Mouse (Mus musculus) hindbrain, embryonic 11.5 days (tissue): ENCODE measurements around the gene Akain1. TPM values are rescaled to one million over a fixed set of nuclear protein-coding genes. Genes with fewer than 3 reads are reported as not detected.

ENCODE experiments used
- ATAC-seq: fragments of 200-750 bp; cut with Nextera tagmentation; 2 replicates; pipeline ENCODE4 v1.8.0; 2017; ENCODE audit warnings: mild to moderate bottlenecking, moderate TSS enrichment, moderate library complexity; ENCODE audit not compliant: low FRiP score
- DNase-seq: peaks from one replicate; pipeline ENCODE4 v3.0.0-alpha.2; 2015; ENCODE audit warnings: low spot score
- H3K27ac ChIP-seq: fragments of 300-500 bp; sonication (generic); 2 replicates; pipeline ENCODE4 v1.5.1; 2014; ENCODE audit warnings: mild to moderate bottlenecking, low read depth, low read length
- H3K27me3 ChIP-seq: fragments of 300-500 bp; sonication (generic); 2 replicates; pipeline ENCODE4 v1.6.1; 2014; ENCODE audit warnings: mild to moderate bottlenecking, low read length, moderate library complexity, mixed read lengths; ENCODE audit not compliant: control insufficient read depth, insufficient read depth
- H3K36me3 ChIP-seq: fragments of 300-500 bp; sonication (generic); 2 replicates; pipeline ENCODE4 v1.6.1; 2014; ENCODE audit warnings: mild to moderate bottlenecking, low read length, moderate library complexity, mixed read lengths; ENCODE audit not compliant: control insufficient read depth, insufficient read depth
- H3K4me1 ChIP-seq: fragments of 300-500 bp; sonication (generic); replicated peaks from 2 replicates; pipeline ENCODE4 v1.6.1; 2014; ENCODE audit warnings: low read length, mixed read lengths; ENCODE audit not compliant: control insufficient read depth, insufficient read depth
- H3K4me2 ChIP-seq: fragments of 300-500 bp; sonication (generic); replicated peaks from 2 replicates; pipeline ENCODE4 v1.6.1; 2014; ENCODE audit warnings: mild to moderate bottlenecking, low read depth, low read length
- H3K4me3 ChIP-seq: fragments of 300-500 bp; sonication (generic); 2 replicates; pipeline ENCODE4 v1.5.1; 2014; ENCODE audit warnings: low read depth, low read length
- H3K9ac ChIP-seq: fragments of 300-500 bp; sonication (generic); 2 replicates; pipeline ENCODE4 v1.6.1; 2014; ENCODE audit warnings: low read depth, low read length
- H3K9me3 ChIP-seq: fragments of 300-500 bp; sonication (generic); 2 replicates; pipeline ENCODE4 v1.6.1; 2016; ENCODE audit warnings: low read length; ENCODE audit not compliant: control insufficient read depth
- WGBS: fragments of 180-500 bp; shearing (Covaris S2); extraction: QIAGEN DNeasy Blood & Tissue Kit; methylation state at CpG from one replicate; pipeline ENCODE4 v1.1.7; 2014; 5-methylcytosine and 5-hydroxymethylcytosine counted together
- polyA plus RNA-seq: library from polyadenylated mRNA; unstranded; fragments of >200 nt; fragmentation: Nextera tagmentation; extraction: Ambion mirVana; gene quantifications from 2 replicates; pipeline ENCODE4 v1.2.1, GENCODE M21; 2014

The Akain1 gene
- polyA plus RNA-seq, 1 experiment from 2014 or later, result not detected

- H3K4me2 ChIP-seq, result no peak overlapping the region
- DNase-seq, result no peak
- no peaks in the 10 kb centered on the region for H3K27me3 ChIP-seq
- no peaks in the 10 kb centered on the region for H3K36me3 ChIP-seq
- no peak overlapping the region for H3K27ac ChIP-seq
- ATAC-seq, result no peak
- H3K4me3 ChIP-seq, result no peak overlapping the region
- WGBS, result 73% methylated on average over 9 of the region's 9 CpGs
- no peaks in the 10 kb centered on the region; the same call in 1 of the 2 replicates for H3K4me1 ChIP-seq
- H3K9ac ChIP-seq, result no peak overlapping the region
- no peaks in the 10 kb centered on the region for H3K9me3 ChIP-seq
These were observed 33.3 kb downstream of the Akain1 start for GRCm38 (mm10) chr17:69472401-69472800.

- Histone ChIP-seq H3K27ac (no peak overlapping the region), H3K27me3 (no peaks in the 10 kb centered on the region), H3K4me1 (no peaks in the 10 kb centered on the region; the same call in 1 of the 2 replicates), H3K9me3 (no peaks in the 10 kb centered on the region), H3K4me3 (no peak overlapping the region), H3K4me2 (no peak overlapping the region), H3K9ac (no peak overlapping the region), H3K36me3 (no peaks in the 10 kb centered on the region)
- ATAC-seq (no peak), DNase-seq (no peak)
- WGBS, result 82% methylated on average over 4 of the region's 4 CpGs
These were observed 35.0 kb downstream of the Akain1 start for GRCm38 (mm10) chr17:69474084-69474483.

- no peaks in the 10 kb centered on the region; the same call in 1 of the 2 replicates for H3K4me1 ChIP-seq
- H3K9me3 ChIP-seq, result no peaks in the 10 kb centered on the region
- DNase-seq (peak; percentile 90), ATAC-seq (peak; percentile 90)
- H3K36me3 ChIP-seq, result no peaks in the 10 kb centered on the region
- H3K4me2 ChIP-seq, result peak overlapping the region; percentile 51
- H3K27me3 ChIP-seq, result no peaks in the 10 kb centered on the region
- WGBS, result 2% methylated on average over 20 of the region's 20 CpGs
- H3K27ac ChIP-seq, result no peak overlapping the region
- H3K4me3 ChIP-seq, result peak overlapping the region; percentile 36
- H3K9ac ChIP-seq, result peak overlapping the region; percentile 60; the same call in 1 of the 2 replicates
These were observed 36.3 kb downstream of the Akain1 start for GRCm38 (mm10) chr17:69475423-69475822.

- H3K9ac ChIP-seq, result no peak overlapping the region
- WGBS, result 22% methylated on average over 2 of the region's 2 CpGs
- no peak for ATAC-seq
- no peaks in the 10 kb centered on the region for H3K9me3 ChIP-seq
- no peaks in the 10 kb centered on the region; the same call in 1 of the 2 replicates for H3K4me1 ChIP-seq
- no peaks in the 10 kb centered on the region for H3K36me3 ChIP-seq
- H3K4me3 ChIP-seq, result no peak overlapping the region
- H3K27ac ChIP-seq, result no peak overlapping the region
- H3K4me2 ChIP-seq, result no peak overlapping the region
- DNase-seq, result peak; percentile 12
- H3K27me3 ChIP-seq, result no peaks in the 10 kb centered on the region
These were observed 38.4 kb downstream of the Akain1 start for GRCm38 (mm10) chr17:69477526-69477925.

- no peaks in the 10 kb centered on the region for H3K27me3 ChIP-seq
- H3K4me1 ChIP-seq, result no peaks in the 10 kb centered on the region; the same call in 1 of the 2 replicates
- H3K27ac ChIP-seq, result no peak overlapping the region
- ATAC-seq, result no peak
- 80% methylated on average over 4 of the region's 4 CpGs for WGBS
- H3K9me3 ChIP-seq, result no peaks in the 10 kb centered on the region
- H3K9ac ChIP-seq, result no peak overlapping the region
- H3K36me3 ChIP-seq, result no peaks in the 10 kb centered on the region
- H3K4me3 ChIP-seq, result no peak overlapping the region
- no peak overlapping the region for H3K4me2 ChIP-seq
- no peak for DNase-seq
These were observed 40.1 kb downstream of the Akain1 start for GRCm38 (mm10) chr17:69479261-69479660.

GRCm38 (mm10) chr17:69487116-69487515 lies 48.0 kb downstream of the Akain1 start:
- ATAC-seq (no peak), DNase-seq (no peak)
- 90% methylated on average over 12 of the region's 12 CpGs for WGBS
- Histone ChIP-seq H3K27ac (no peak overlapping the region), H3K9ac (no peak overlapping the region), H3K27me3 (no peaks in the 10 kb centered on the region), H3K4me3 (no peak overlapping the region), H3K36me3 (no peaks in the 10 kb centered on the region), H3K4me1 (no peaks in the 10 kb centered on the region), H3K4me2 (no peak overlapping the region), H3K9me3 (no peaks in the 10 kb centered on the region)

- no peak overlapping the region for H3K4me2 ChIP-seq
- no peak overlapping the region for H3K27ac ChIP-seq
- H3K9me3 ChIP-seq, result no peaks in the 10 kb centered on the region
- 96% methylated on average over 6 of the region's 6 CpGs for WGBS
- DNase-seq (no peak), ATAC-seq (no peak)
- H3K27me3 ChIP-seq, result no peaks in the 10 kb centered on the region
- H3K4me1 ChIP-seq, result no peaks in the 10 kb centered on the region
- H3K9ac ChIP-seq, result no peak overlapping the region
- no peaks in the 10 kb centered on the region for H3K36me3 ChIP-seq
- H3K4me3 ChIP-seq, result no peak overlapping the region
These were observed 48.8 kb downstream of the Akain1 start for GRCm38 (mm10) chr17:69487884-69488283.

- 93% methylated on average over 5 of the region's 5 CpGs for whole genome bisulfite sequencing
- no peak for ATAC-seq
- no peak for DNase-seq
- Histone ChIP-seq H3K27me3 (no peaks in the 10 kb centered on the region), H3K9me3 (no peaks in the 10 kb centered on the region), H3K4me2 (no peak overlapping the region), H3K4me3 (no peak overlapping the region), H3K4me1 (no peaks in the 10 kb centered on the region), H3K27ac (no peak overlapping the region), H3K36me3 (no peaks in the 10 kb centered on the region), H3K9ac (no peak overlapping the region)
These were observed 49.7 kb downstream of the Akain1 start for GRCm38 (mm10) chr17:69488826-69489225.

GRCm38 (mm10) chr17:69492368-69492767 lies 53.2 kb downstream of the Akain1 start:
- no peaks in the 10 kb centered on the region for H3K4me1 ChIP-seq
- 69% methylated on average over 6 of the region's 6 CpGs for WGBS

More at GRCm38 (mm10) chr17:69492368-69492767, 53.2 kb downstream of the Akain1 start:
- H3K4me3 ChIP-seq, result no peak overlapping the region
- H3K9me3 ChIP-seq, result no peaks in the 10 kb centered on the region
- no peak overlapping the region for H3K9ac ChIP-seq
- DNase-seq (no peak), ATAC-seq (no peak)
- H3K27ac ChIP-seq, result no peak overlapping the region
- no peaks in the 10 kb centered on the region for H3K36me3 ChIP-seq
- no peak overlapping the region for H3K4me2 ChIP-seq
- H3K27me3 ChIP-seq, result no peaks in the 10 kb centered on the region
